Mouse (Mus musculus): ENCODE results near the gene Slc22a23. TPM values are rescaled to one million over a fixed set of nuclear protein-coding genes. Genes with fewer than 3 reads are reported as not detected.

The Slc22a23 gene
- polyA plus RNA-seq, 1 experiment, result 43.9 TPM

- Histone ChIP-seq H3K4me3 (replicated peaks; ENCODE audit: insufficient read depth, low read depth, low read length) (no peak overlapping the region), H3K27me3 (ENCODE audit: control insufficient read depth, insufficient read depth, low read length) (no peaks in the 10 kb centered on the region), H3K4me1 (ENCODE audit: control insufficient read depth, insufficient read depth, low read length) (peaks cover 10% of the 10 kb centered on the region), H3K27ac (ENCODE audit: insufficient read depth, low read length) (no peak overlapping the region)
- no peak for DNase-seq
- TF ChIP-seq POLR2A (IDR thresholded peaks at IDR 0.05; ENCODE audit: borderline replicate concordance, insufficient read depth, low read length), result no peak
- no peak for TF ChIP-seq CTCF (IDR thresholded peaks at IDR 0.05; ENCODE audit: borderline replicate concordance, insufficient read depth, low read depth, low read length)
- WGBS, result 49% methylated on average over 4 of the region's 4 CpGs
These were observed 27.9 kb downstream of the Slc22a23 start for GRCm38 (mm10) chr13:34317051-34317450.

GRCm38 (mm10) chr13:34316511-34316910 is 28.5 kb downstream of the Slc22a23 start:
- 76% methylated on average over 6 of the region's 6 CpGs for WGBS
- Histone ChIP-seq H3K27me3 (ENCODE audit: control insufficient read depth, insufficient read depth, low read length) (no peaks in the 10 kb centered on the region), H3K4me3 (replicated peaks; ENCODE audit: insufficient read depth, low read depth, low read length) (no peak overlapping the region), H3K4me1 (ENCODE audit: control insufficient read depth, insufficient read depth, low read length) (peaks cover 10% of the 10 kb centered on the region), H3K27ac (ENCODE audit: insufficient read depth, low read length) (no peak overlapping the region)
- no peak for DNase-seq
- TF ChIP-seq POLR2A (IDR thresholded peaks at IDR 0.05; ENCODE audit: borderline replicate concordance, insufficient read depth, low read length) (no peak), CTCF (IDR thresholded peaks at IDR 0.05; ENCODE audit: borderline replicate concordance, insufficient read depth, low read depth, low read length) (no peak)

GRCm38 (mm10) chr13:34313033-34313491 is 31.9 kb downstream of the Slc22a23 start:
- no peak for TF ChIP-seq POLR2A (IDR thresholded peaks at IDR 0.05; ENCODE audit: borderline replicate concordance, insufficient read depth, low read length)
- no peak for TF ChIP-seq CTCF (IDR thresholded peaks at IDR 0.05; ENCODE audit: borderline replicate concordance, insufficient read depth, low read depth, low read length)
- H3K27me3 ChIP-seq (ENCODE audit: control insufficient read depth, insufficient read depth, low read length), result no peaks in the 10 kb centered on the region
- DNase-seq, result peak in 1 of 2 experiments; percentile 68
- peaks cover 14% of the 10 kb centered on the region; the same call in 1 of the 2 replicates for H3K4me1 ChIP-seq (ENCODE audit: control insufficient read depth, insufficient read depth, low read length)
- H3K4me3 ChIP-seq (replicated peaks; ENCODE audit: insufficient read depth, low read depth, low read length), result no peak overlapping the region
- H3K27ac ChIP-seq (ENCODE audit: insufficient read depth, low read length), result no peak overlapping the region
- WGBS, result 37% methylated on average over 4 of the region's 4 CpGs

GRCm38 (mm10) chr13:34312346-34313002 is 32.5 kb downstream of the Slc22a23 start:
- no peak for DNase-seq
- H3K4me3 ChIP-seq (replicated peaks; ENCODE audit: insufficient read depth, low read depth, low read length), result no peak overlapping the region
- 99% methylated on average over 2 of the region's 2 CpGs for WGBS
- no peak overlapping the region for H3K27ac ChIP-seq (ENCODE audit: insufficient read depth, low read length)
- TF ChIP-seq POLR2A (IDR thresholded peaks at IDR 0.05; ENCODE audit: borderline replicate concordance, insufficient read depth, low read length), result no peak
- no peak for TF ChIP-seq CTCF (IDR thresholded peaks at IDR 0.05; ENCODE audit: borderline replicate concordance, insufficient read depth, low read depth, low read length)
- no peaks in the 10 kb centered on the region for H3K27me3 ChIP-seq (ENCODE audit: control insufficient read depth, insufficient read depth, low read length)
- H3K4me1 ChIP-seq (ENCODE audit: control insufficient read depth, insufficient read depth, low read length), result peaks cover 14% of the 10 kb centered on the region; the same call in 1 of the 2 replicates

GRCm38 (mm10) chr13:34311593-34311992 is 33.4 kb downstream of the Slc22a23 start:
- no peak for DNase-seq
- Histone ChIP-seq H3K27ac (ENCODE audit: insufficient read depth, low read length) (no peak overlapping the region), H3K27me3 (ENCODE audit: control insufficient read depth, insufficient read depth, low read length) (no peaks in the 10 kb centered on the region), H3K4me1 (ENCODE audit: control insufficient read depth, insufficient read depth, low read length) (peaks cover 10% of the 10 kb centered on the region), H3K4me3 (replicated peaks; ENCODE audit: insufficient read depth, low read depth, low read length) (no peak overlapping the region)
- WGBS, result 89% methylated on average over 2 of the region's 2 CpGs
- TF ChIP-seq CTCF (IDR thresholded peaks at IDR 0.05; ENCODE audit: borderline replicate concordance, insufficient read depth, low read depth, low read length), result no peak
- TF ChIP-seq POLR2A (IDR thresholded peaks at IDR 0.05; ENCODE audit: borderline replicate concordance, insufficient read depth, low read length), result no peak

GRCm38 (mm10) chr13:34308604-34308927 is 36.4 kb downstream of the Slc22a23 start:
- DNase-seq, result no peak
- Histone ChIP-seq H3K27ac (ENCODE audit: insufficient read depth, low read length) (no peak overlapping the region), H3K4me3 (replicated peaks; ENCODE audit: insufficient read depth, low read depth, low read length) (no peak overlapping the region), H3K4me1 (ENCODE audit: control insufficient read depth, insufficient read depth, low read length) (peaks cover 6% of the 10 kb centered on the region), H3K27me3 (ENCODE audit: control insufficient read depth, insufficient read depth, low read length) (no peaks in the 10 kb centered on the region)
- 94% methylated on average over 3 of the region's 3 CpGs for WGBS
- TF ChIP-seq CTCF (IDR thresholded peaks at IDR 0.05; ENCODE audit: borderline replicate concordance, insufficient read depth, low read depth, low read length) (no peak), POLR2A (IDR thresholded peaks at IDR 0.05; ENCODE audit: borderline replicate concordance, insufficient read depth, low read length) (no peak)

- no peak for TF ChIP-seq CTCF (IDR thresholded peaks at IDR 0.05; ENCODE audit: borderline replicate concordance, insufficient read depth, low read depth, low read length)
- TF ChIP-seq POLR2A (IDR thresholded peaks at IDR 0.05; ENCODE audit: borderline replicate concordance, insufficient read depth, low read length), result no peak
- Histone ChIP-seq H3K27me3 (ENCODE audit: control insufficient read depth, insufficient read depth, low read length) (no peaks in the 10 kb centered on the region), H3K4me3 (replicated peaks; ENCODE audit: insufficient read depth, low read depth, low read length) (no peak overlapping the region), H3K27ac (ENCODE audit: insufficient read depth, low read length) (no peak overlapping the region), H3K4me1 (ENCODE audit: control insufficient read depth, insufficient read depth, low read length) (peaks cover 6% of the 10 kb centered on the region; the same call in 1 of the 2 replicates)
- 66% methylated on average over 7 of the region's 7 CpGs for WGBS
- DNase-seq, result no peak
These were observed 37.0 kb downstream of the Slc22a23 start for GRCm38 (mm10) chr13:34307696-34308603.

Data from cerebellum, adult 2 months (tissue).